Mouse (Mus musculus): ENCODE data around the gene Tlx3. TPM values are rescaled to one million over a fixed set of nuclear protein-coding genes. Genes with fewer than 3 reads are reported as not detected.

Gene Tlx3
- total and polyA plus RNA-seq, 3 experiments, result not detected

GRCm38 (mm10) chr11:33195531-33196446, 7.6 kb downstream of the Tlx3 start:
- H3K4me3 ChIP-seq, result no peak overlapping the region
- no peaks in the 10 kb centered on the region for H3K36me3 ChIP-seq (ENCODE audit: control insufficient read depth, insufficient read depth, low read length)
- intact Hi-C loops (cut with DNase I), result no loop called here
- WGBS, result 9% methylated on average over 25 of the region's 25 CpGs
- H3K79me2 ChIP-seq (replicated peaks; ENCODE audit: control insufficient read depth, insufficient read depth, low read length), result no peaks in the 10 kb centered on the region
- no peak overlapping the region for H3K9ac ChIP-seq (ENCODE audit: low read depth, low read length)
- TF ChIP-seq POLR2A (IDR thresholded peaks at IDR 0.05; ENCODE audit: insufficient read depth, low read depth, low read length) (no peak), CTCF (IDR thresholded peaks at IDR 0.05) (no peak), EP300 (IDR thresholded peaks at IDR 0.05; ENCODE audit: insufficient read depth, low read depth, low read length) (no peak)
- H3K27me3 ChIP-seq (ENCODE audit: control insufficient read depth, insufficient read depth, low read length), result peaks cover 35% of the 10 kb centered on the region
- H3K27ac ChIP-seq, result no peak overlapping the region
- DNase-seq, result no peak
- no peaks in the 10 kb centered on the region for H3K4me1 ChIP-seq (ENCODE audit: control insufficient read depth, insufficient read depth, low read length)

GRCm38 (mm10) chr11:33195061-33195460, 8.3 kb downstream of the Tlx3 start:
- no peak overlapping the region for H3K9ac ChIP-seq (ENCODE audit: low read depth, low read length)
- 46% methylated on average over 7 of the region's 7 CpGs for WGBS
- no peak for DNase-seq
- peaks cover 30% of the 10 kb centered on the region for H3K27me3 ChIP-seq (ENCODE audit: control insufficient read depth, insufficient read depth, low read length)
- no peak overlapping the region for H3K4me3 ChIP-seq
- TF ChIP-seq POLR2A (IDR thresholded peaks at IDR 0.05; ENCODE audit: insufficient read depth, low read depth, low read length), result no peak
- no peak for TF ChIP-seq EP300 (IDR thresholded peaks at IDR 0.05; ENCODE audit: insufficient read depth, low read depth, low read length)
- TF ChIP-seq CTCF (IDR thresholded peaks at IDR 0.05), result no peak
- intact Hi-C loops (cut with DNase I), result no loop called here
- H3K79me2 ChIP-seq (replicated peaks; ENCODE audit: control insufficient read depth, insufficient read depth, low read length), result no peaks in the 10 kb centered on the region
- no peak overlapping the region for H3K27ac ChIP-seq
- H3K4me1 ChIP-seq (ENCODE audit: control insufficient read depth, insufficient read depth, low read length), result no peaks in the 10 kb centered on the region
- H3K36me3 ChIP-seq (ENCODE audit: control insufficient read depth, insufficient read depth, low read length), result no peaks in the 10 kb centered on the region

- intact Hi-C loops (cut with DNase I), result no loop called here
- no peaks in the 10 kb centered on the region for H3K36me3 ChIP-seq (ENCODE audit: control insufficient read depth, insufficient read depth, low read length)
- TF ChIP-seq POLR2A (IDR thresholded peaks at IDR 0.05; ENCODE audit: insufficient read depth, low read depth, low read length) (no peak), CTCF (IDR thresholded peaks at IDR 0.05) (no peak), EP300 (IDR thresholded peaks at IDR 0.05; ENCODE audit: insufficient read depth, low read depth, low read length) (no peak)
- no peak overlapping the region for H3K4me3 ChIP-seq
- WGBS, result 5% methylated on average over 12 of the region's 12 CpGs
- no peak for DNase-seq
- peaks cover 25% of the 10 kb centered on the region for H3K27me3 ChIP-seq (ENCODE audit: control insufficient read depth, insufficient read depth, low read length)
- no peak overlapping the region for H3K9ac ChIP-seq (ENCODE audit: low read depth, low read length)
- H3K4me1 ChIP-seq (ENCODE audit: control insufficient read depth, insufficient read depth, low read length), result no peaks in the 10 kb centered on the region
- no peak overlapping the region for H3K27ac ChIP-seq
- no peaks in the 10 kb centered on the region for H3K79me2 ChIP-seq (replicated peaks; ENCODE audit: control insufficient read depth, insufficient read depth, low read length)
These were observed 9.7 kb downstream of the Tlx3 start for GRCm38 (mm10) chr11:33193695-33194094.

DNA sequence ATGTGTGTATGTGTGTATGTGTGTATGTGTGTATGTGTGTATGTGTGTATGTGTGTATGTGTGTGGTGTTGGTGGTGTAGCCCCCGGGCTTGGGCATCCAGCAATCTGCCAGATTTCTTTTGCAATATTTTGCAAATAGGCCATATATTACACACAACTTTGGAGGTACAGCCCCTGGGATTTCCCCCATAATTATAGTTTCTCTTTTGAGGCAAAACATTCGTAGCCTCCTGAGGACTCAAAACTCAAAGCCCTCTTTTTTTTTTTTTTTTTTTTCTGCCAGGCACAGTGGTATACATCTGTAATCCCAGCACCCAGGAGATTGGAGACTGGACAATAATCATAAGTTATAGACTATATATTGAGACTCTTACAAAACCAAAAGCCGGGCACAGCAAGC, 21.6 kb downstream of the Tlx3 start:
- no peak for DNase-seq
- Histone ChIP-seq H3K4me3 (no peak overlapping the region), H3K27me3 (ENCODE audit: control insufficient read depth, insufficient read depth, low read length) (peaks cover 3% of the 10 kb centered on the region; the same call in 1 of the 2 replicates), H3K4me1 (ENCODE audit: control insufficient read depth, insufficient read depth, low read length) (no peaks in the 10 kb centered on the region), H3K9ac (ENCODE audit: low read depth, low read length) (no peak overlapping the region), H3K27ac (no peak overlapping the region), H3K36me3 (ENCODE audit: control insufficient read depth, insufficient read depth, low read length) (no peaks in the 10 kb centered on the region), H3K79me2 (replicated peaks; ENCODE audit: control insufficient read depth, insufficient read depth, low read length) (no peaks in the 10 kb centered on the region)
- 94% methylated on average over 3 of the region's 3 CpGs for WGBS
- TF ChIP-seq POLR2A (IDR thresholded peaks at IDR 0.05; ENCODE audit: insufficient read depth, low read depth, low read length), result no peak
- TF ChIP-seq EP300 (IDR thresholded peaks at IDR 0.05; ENCODE audit: insufficient read depth, low read depth, low read length), result no peak
- TF ChIP-seq CTCF (IDR thresholded peaks at IDR 0.05), result no peak
- intact Hi-C loops (cut with DNase I), result no loop called here

- H3K27me3 ChIP-seq (ENCODE audit: control insufficient read depth, insufficient read depth, low read length), result peaks cover 3% of the 10 kb centered on the region; the same call in 1 of the 2 replicates
- no peaks in the 10 kb centered on the region for H3K4me1 ChIP-seq (ENCODE audit: control insufficient read depth, insufficient read depth, low read length)
- H3K27ac ChIP-seq, result no peak overlapping the region
- no peak overlapping the region for H3K9ac ChIP-seq (ENCODE audit: low read depth, low read length)
- no peak for DNase-seq
- H3K4me3 ChIP-seq, result no peak overlapping the region
- TF ChIP-seq POLR2A (IDR thresholded peaks at IDR 0.05; ENCODE audit: insufficient read depth, low read depth, low read length) (no peak), EP300 (IDR thresholded peaks at IDR 0.05; ENCODE audit: insufficient read depth, low read depth, low read length) (no peak), CTCF (IDR thresholded peaks at IDR 0.05) (no peak)
- 9% methylated on average over 18 of the region's 18 CpGs for WGBS
- intact Hi-C loops (cut with DNase I), result no loop called here
- H3K79me2 ChIP-seq (replicated peaks; ENCODE audit: control insufficient read depth, insufficient read depth, low read length), result no peaks in the 10 kb centered on the region
- no peaks in the 10 kb centered on the region for H3K36me3 ChIP-seq (ENCODE audit: control insufficient read depth, insufficient read depth, low read length)
These were observed 22.7 kb downstream of the Tlx3 start for GRCm38 (mm10) chr11:33180701-33181116.

- Histone ChIP-seq H3K27ac (no peak overlapping the region), H3K4me1 (ENCODE audit: control insufficient read depth, insufficient read depth, low read length) (no peaks in the 10 kb centered on the region), H3K27me3 (ENCODE audit: control insufficient read depth, insufficient read depth, low read length) (peaks cover 3% of the 10 kb centered on the region; the same call in 1 of the 2 replicates), H3K4me3 (no peak overlapping the region), H3K9ac (ENCODE audit: low read depth, low read length) (no peak overlapping the region), H3K36me3 (ENCODE audit: control insufficient read depth, insufficient read depth, low read length) (no peaks in the 10 kb centered on the region), H3K79me2 (replicated peaks; ENCODE audit: control insufficient read depth, insufficient read depth, low read length) (no peaks in the 10 kb centered on the region)
- DNase-seq, result no peak
- WGBS, result 74% methylated on average over 1 of the region's 1 CpGs
- TF ChIP-seq EP300 (IDR thresholded peaks at IDR 0.05; ENCODE audit: insufficient read depth, low read depth, low read length) (no peak), CTCF (IDR thresholded peaks at IDR 0.05) (no peak), POLR2A (IDR thresholded peaks at IDR 0.05; ENCODE audit: insufficient read depth, low read depth, low read length) (no peak)
- intact Hi-C loops (cut with DNase I), result loop anchor here (10.0 kb wide), 1 partner anchor 735 kb away; no protein-coding TSS in a partner anchor
These were observed 23.6 kb downstream of the Tlx3 start for GRCm38 (mm10) chr11:33179802-33180201.

All from heart, adult 2 months (tissue).